Mouse (Mus musculus) layer of hippocampus, adult 2 months (tissue): ENCODE results near the gene Tnks1bp1. TPM values are rescaled to one million over a fixed set of nuclear protein-coding genes. Genes with fewer than 3 reads are reported as not detected.

Experiments used
- DNase-seq, 2 experiments: peaks; one replicate each; pipeline ENCODE4 v3.0.0; 2022; ENCODE audit warnings: low spot score in 2 of 2
- H3K27ac ChIP-seq: fragments of 200-600 bp; 2 replicates; pipeline ENCODE4 v1.8.1; 2022
- H3K4me3 ChIP-seq: fragments of 200-600 bp; 2 replicates; pipeline ENCODE4 v1.8.1; 2022; ENCODE audit warnings: mild to moderate bottlenecking
- CTCF ChIP-seq: fragments of 200-600 bp; conservative IDR thresholded peaks from 2 replicates; pipeline ENCODE4 v1.8.1; 2022; ENCODE audit warnings: antibody characterized with exemption, mild to moderate bottlenecking, moderate library complexity
- total RNA-seq, 2 experiments: library from RNA; stranded (reverse); gene quantifications; 2 replicates each; pipeline ENCODE4 v1.2.3; 2021

Gene Tnks1bp1
- total RNA-seq, 2 experiments from 2014 or later: 166 to 182 TPM

DNA sequence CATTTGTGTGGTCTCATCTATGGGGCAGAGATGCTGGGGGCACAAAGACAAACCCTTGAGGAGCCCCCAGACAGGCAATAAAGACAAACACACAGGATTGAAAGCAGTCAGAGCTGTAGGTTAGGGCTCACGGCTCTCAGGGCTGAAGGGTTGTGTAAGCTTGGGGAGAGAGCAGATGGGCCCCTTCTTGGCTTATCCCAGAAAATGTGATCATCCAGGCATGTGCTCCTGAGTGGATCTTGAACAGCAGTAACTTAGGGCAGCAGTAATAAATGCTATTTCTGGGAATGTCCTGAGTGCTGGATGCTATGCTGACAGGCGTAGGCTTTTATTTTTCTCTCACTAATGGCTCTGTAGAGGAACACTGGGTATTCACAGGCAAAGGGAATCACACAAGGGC is 20.8 kb downstream of the Tnks1bp1 start:
- TF ChIP-seq CTCF: no peak
- Histone ChIP-seq H3K27ac (peak overlapping the region; percentile 83), H3K4me3 (no peak overlapping the region)
- DNase-seq: no peak

DNA sequence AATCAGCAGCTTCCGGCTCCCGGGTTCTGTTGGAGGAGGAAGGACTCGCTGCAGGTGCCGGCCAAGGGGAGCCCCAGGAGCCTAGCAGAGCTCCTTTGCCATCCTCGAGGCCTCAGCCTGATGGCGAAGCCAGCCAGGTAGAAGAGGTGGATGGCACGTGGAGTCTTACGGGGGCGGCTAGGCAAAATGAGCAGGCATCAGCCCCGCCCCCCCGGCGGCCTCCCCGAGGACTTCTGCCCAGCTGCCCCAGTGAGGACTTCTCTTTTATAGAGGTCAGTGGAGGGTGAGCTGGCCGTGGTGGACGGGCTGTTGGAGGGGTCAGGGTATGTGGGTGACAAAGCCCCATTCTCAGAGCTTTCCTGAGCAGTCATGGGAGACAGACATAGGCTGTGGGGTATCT is 22.3 kb downstream of the Tnks1bp1 start:
- no peak for DNase-seq
- Histone ChIP-seq H3K27ac (peak overlapping the region; percentile 83; the same call in 1 of the 2 replicates), H3K4me3 (no peak overlapping the region)
- TF ChIP-seq CTCF: no peak

DNA sequence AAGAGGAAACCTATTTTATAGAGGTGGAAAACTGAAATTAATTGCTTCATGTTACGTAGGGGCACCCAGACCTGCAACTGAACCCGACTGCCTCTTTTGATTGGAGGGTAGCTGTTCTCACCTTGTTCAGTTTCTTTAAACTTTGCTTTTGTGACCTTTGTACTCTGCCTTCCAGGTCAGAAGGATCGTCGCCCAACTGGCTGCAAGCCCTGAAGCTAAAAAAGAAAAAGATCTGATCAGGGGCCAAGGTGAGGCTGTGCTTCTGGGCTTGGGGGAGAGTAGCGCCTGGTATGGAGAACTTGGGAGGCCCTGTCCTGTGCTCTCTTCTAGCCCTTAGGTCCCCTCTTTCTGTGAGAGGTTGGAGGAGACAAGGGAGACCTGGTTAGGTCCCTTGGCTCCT is 24.1 kb downstream of the Tnks1bp1 start:
- DNase-seq: no peak
- no peak for TF ChIP-seq CTCF
- H3K27ac ChIP-seq: no peak overlapping the region
- H3K4me3 ChIP-seq: no peak overlapping the region

DNA sequence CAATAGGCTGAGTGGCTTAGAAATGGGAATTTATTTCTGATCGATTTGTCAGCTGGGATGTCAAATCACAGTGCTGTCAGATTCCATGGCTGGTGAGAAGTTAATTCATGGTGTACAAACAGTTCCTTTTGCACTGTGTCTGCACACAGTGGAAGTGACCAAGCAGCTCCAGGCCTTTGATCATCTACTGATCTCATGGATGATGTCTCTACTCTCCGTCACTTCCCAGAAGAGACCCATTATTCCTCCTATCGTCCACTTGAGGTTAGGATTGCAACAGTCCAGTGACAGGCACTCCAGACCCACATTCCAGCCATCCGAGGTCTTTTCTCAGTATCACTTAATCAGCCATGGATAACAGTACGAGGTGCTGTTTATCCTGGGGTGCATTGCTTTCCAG is 25.9 kb downstream of the Tnks1bp1 start:
- no peak for TF ChIP-seq CTCF
- DNase-seq: no peak
- H3K4me3 ChIP-seq: no peak overlapping the region
- H3K27ac ChIP-seq: no peak overlapping the region

DNA sequence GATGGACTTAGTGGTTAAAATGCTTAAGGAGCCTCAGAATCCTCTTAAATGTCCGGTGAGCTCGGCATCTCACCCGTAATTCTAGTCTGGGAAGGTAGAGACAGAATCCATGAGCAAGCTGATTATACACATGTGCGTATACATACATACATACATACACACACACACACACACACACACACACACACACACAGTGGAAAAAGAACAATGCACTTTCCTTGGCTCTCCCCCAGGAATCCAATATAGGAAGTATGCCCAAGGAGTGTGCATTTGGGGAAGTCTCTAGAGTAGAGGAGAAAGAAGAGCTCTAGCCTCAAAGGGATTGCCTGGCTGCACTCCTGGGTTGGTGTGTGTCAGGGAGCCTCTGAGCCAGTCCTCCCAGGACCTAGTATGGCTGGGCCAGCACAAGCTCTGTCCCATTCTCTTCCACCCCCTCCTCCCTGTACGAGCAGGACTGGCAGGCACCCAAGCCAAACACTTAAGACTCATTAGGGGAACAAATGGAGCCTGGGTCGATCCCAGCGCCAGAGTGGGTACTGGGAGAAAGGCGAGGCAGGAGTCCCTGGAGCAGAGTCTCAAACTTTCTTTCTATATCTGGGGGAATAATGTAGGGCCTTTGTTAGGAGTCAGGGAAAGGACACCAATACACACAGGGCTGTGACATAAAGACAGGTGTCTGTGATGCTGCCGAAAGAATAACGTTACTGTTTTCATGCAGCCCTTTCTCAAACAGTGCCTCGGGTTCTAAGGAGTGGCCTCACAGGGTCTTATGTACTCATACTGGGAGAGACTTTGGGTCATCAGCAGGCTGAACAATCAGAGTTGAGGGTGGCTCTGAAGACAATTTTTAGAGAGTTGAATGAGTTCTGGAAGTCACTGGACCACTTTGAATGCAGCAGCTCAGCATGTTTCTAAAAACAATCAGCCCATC is 41.2 kb downstream of the Tnks1bp1 start:
- TF ChIP-seq CTCF: no peak
- no peak overlapping the region for H3K4me3 ChIP-seq
- no peak for DNase-seq
- H3K27ac ChIP-seq: no peak overlapping the region

DNA sequence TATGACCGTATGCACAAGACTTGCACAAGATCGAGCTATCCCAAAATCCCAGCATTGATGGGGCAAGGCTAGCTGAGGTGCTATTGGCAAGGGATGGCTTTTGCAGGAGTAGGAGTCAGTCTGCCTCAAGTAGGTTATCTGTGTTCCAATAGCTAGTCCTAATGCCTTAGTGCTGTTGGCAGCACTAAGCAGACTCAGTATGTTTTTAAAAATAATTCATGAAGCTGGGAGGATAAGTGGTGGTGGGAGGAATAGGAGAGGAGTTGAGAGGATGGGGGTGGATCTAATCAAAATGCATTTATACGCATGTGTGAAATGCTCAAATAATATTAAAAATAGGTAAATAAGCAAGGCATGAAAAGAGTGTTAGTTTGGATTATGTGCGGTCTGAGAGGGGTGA is 43.5 kb downstream of the Tnks1bp1 start:
- TF ChIP-seq CTCF: no peak

DNA sequence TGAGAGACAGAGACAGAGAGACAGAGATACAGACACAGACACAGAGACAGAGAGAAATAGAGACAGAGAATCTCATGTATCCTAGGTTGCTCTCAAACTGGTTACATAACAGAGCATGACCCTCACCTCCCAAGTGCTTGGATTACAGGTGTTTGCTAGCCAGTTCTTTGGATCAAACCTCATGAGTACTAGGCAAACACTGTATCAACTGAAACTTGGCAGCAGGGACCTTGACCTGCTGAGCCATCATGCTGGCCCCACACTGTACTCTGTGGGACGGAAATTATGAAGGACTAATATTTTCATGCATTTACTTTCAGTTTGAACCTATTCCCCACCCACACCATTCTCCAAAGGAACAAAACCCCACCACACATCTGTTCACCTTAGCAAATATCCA is 45.6 kb downstream of the Tnks1bp1 start:
- DNase-seq: peak in 1 of 2 experiments; percentile 2
- TF ChIP-seq CTCF: no peak
- H3K27ac ChIP-seq: no peak overlapping the region
- H3K4me3 ChIP-seq: no peak overlapping the region

More for the DNA sequence above, 43.5 kb downstream of the Tnks1bp1 start:
- peak in 1 of 2 experiments; percentile 9 for DNase-seq
- Histone ChIP-seq H3K4me3 (no peak overlapping the region), H3K27ac (peak overlapping the region; percentile 64)

DNA sequence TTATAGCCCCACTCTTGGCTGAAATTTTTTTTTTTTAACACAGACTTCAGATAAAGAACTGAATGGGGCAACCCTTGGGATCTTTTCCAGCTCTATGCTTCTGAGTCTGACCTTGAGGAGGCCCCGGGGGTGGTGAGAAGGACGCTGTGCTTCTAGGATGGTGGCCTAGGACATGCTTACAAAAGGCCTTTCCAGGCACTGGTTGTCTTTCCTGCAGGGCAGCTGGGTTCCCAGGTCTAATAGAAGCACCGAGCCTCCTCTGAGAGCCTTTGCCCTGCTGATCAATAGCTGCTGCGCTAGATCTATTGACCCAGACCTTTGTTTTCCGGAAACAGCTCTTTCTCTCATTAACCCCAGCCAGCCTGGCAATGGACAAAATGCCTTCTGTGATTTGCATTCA is 48.1 kb downstream of the Tnks1bp1 start:
- no peak overlapping the region for H3K4me3 ChIP-seq
- TF ChIP-seq CTCF: no peak
- no peak overlapping the region for H3K27ac ChIP-seq
- no peak for DNase-seq

DNA sequence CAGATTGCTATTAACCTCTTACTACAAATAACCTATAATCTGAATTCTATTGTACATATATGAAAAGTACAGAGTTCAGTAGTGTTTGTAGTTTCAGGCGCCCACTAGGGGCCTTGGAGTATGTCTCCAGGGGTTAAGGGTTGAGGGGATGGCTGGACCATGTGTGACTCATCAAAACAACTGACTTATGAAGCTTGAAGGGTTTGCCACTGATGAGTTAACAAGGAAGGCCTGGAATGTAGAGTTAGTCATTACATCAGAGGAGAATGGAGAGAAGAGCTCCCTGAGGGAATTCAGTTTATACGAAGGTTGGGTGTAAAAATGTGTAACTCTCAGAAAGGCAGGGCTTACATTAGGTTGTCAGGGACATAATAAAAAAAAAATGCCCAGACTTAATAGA is 50.2 kb downstream of the Tnks1bp1 start:
- H3K27ac ChIP-seq: peak overlapping the region; percentile 64; the same call in 1 of the 2 replicates
- DNase-seq: no peak
- no peak for TF ChIP-seq CTCF
- H3K4me3 ChIP-seq: no peak overlapping the region

DNA sequence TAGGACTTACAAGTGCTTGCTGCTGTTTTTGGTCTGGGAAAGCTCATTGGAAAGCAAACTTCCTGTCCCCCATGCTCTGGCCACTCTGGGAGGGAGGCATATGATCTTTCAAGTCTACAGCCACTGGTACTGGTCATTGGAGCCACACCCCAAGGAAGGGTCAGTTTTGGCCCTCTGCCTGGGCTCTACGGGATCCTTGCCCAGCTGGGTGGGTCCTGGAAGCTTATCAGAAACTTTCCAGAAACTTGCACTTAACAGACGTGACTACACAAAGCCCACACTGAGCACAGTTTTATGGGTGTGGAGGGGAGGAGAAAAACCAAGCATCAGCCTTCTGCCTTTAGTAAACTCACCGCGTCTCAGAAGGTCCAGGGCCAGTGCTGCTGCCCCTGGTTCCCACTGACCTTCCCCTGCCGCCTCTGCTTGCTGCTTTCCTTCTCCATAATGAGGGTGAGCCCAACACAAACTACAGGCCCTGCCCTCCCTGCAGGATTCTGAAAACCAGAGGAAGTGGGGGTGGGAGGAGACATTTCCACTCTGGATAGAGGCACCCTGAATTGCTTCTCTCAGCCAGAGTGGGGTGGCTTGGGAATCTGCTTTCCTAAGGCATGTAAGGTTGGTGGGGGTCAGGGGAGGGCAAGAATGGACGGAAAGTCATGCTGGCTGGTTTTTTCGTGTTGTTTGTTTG is 51.1 kb downstream of the Tnks1bp1 start:
- TF ChIP-seq CTCF: no peak
- peak overlapping the region; percentile 64 for H3K27ac ChIP-seq
- H3K4me3 ChIP-seq: no peak overlapping the region
- no peak for DNase-seq

DNA sequence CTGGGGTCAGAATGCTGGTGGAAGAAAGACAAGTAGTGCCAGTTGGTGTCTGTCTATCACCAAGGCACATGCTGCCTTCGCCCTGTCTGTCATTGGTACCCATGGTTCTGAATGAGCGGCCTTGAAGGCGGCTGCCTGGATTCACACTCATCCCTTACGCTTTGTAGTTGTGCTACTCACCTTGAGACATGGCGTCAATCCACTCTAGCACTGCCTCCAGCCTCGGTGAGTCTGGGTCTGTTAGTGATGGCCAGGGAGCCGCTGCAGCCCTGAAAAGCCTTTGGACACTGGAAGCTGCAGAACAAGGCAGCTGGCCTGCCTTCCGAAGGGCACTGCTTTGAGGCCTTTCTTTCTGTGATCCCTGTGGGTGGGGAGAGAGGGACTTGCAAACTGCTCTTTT is 55.4 kb downstream of the Tnks1bp1 start:
- no peak for TF ChIP-seq CTCF
- Histone ChIP-seq H3K4me3 (no peak overlapping the region), H3K27ac (no peak overlapping the region)
- no peak for DNase-seq

DNA sequence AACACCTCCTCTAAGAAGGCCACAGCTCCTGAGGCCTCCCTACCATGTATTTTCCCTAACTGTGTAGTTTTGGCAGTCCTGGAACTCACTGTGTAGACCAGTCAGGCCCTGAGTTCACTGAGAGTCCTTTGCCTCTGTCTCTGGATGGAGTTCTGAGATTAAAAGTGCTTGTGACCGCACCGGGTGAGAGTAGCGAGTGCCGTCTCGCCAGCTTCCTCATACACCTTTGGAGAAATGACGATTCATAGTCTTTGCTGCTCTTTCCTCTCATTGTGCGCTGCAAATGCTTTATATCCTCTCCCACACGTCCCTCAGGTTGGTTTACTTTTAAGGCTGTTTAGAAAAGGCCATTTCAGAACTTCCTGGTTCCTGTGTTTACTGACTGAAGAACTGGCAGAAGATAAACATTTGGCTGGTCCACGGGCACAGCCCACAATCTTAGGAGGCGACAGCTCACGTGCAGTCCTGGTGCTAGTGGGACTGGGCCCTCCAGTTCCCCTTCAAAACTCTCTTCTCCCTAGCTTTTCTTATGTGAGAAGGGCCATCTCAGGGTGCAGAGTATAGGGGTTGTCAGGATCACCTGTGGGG is 57.7 kb downstream of the Tnks1bp1 start:
- Histone ChIP-seq H3K27ac (no peak overlapping the region), H3K4me3 (no peak overlapping the region)
- TF ChIP-seq CTCF: no peak
- DNase-seq: no peak
